Mouse (Mus musculus) kidney, adult 2 months (tissue): ENCODE results near the gene Lrrc4.

Source experiments
- CTCF ChIP-seq: fragments of 200-500 bp; conservative IDR thresholded peaks from 2 replicates; pipeline ENCODE4 v1.5.1; 2011; ENCODE audit warnings: low read depth, mild to moderate bottlenecking, control low read depth, low read length, moderate library complexity, mixed read lengths; ENCODE audit not compliant: insufficient read depth, insufficient read length
- POLR2A ChIP-seq: fragments of 200-500 bp; IDR thresholded peaks from one replicate; pipeline ENCODE4 v1.6.1; 2011; ENCODE audit warnings: low read depth, low read length, control low read depth

DNA sequence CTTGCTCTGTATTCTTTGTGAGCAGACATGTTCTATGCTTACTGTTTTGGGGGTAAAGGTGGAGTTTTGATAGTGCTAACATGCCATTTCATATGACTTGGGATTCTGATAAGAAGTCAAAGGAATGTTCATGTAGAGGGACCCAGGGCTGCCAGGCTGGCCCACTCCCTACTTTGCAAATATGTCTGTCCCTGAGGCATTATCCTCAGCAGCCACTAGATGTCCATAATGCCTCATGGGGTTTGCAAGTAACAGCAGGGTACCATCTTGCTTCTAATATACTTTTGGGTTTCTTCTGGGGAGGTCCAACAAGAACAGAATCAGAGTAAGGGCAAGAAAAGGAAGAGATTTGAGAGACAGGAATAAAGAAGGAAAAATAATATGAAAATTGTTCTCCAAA is 5.1 kb upstream of the Lrrc4 start:
- 0 out of 2 replicates have a peak, but pooled peaks have one; percentile 6 for TF ChIP-seq CTCF
- TF ChIP-seq POLR2A: no peak
